Mouse (Mus musculus) brain, embryonic 14.5 days (tissue): Measurements from ENCODE around the gene Vmn1r42.

Source experiments
- CTCF ChIP-seq: fragments of 200-500 bp; IDR thresholded peaks from 2 replicates; pipeline ENCODE4 v1.5.1; 2012; ENCODE audit warnings: inconsistent platforms, mild to moderate bottlenecking, moderate library complexity, borderline replicate concordance; ENCODE audit not compliant: insufficient read depth, insufficient read length; ENCODE audit errors: extremely low read depth
- POLR2A ChIP-seq: fragments of 200-500 bp; IDR thresholded peaks from 2 replicates; pipeline ENCODE4 v1.6.1; 2012; ENCODE audit warnings: mild to moderate bottlenecking, inconsistent platforms, borderline replicate concordance; ENCODE audit not compliant: poor library complexity, insufficient read depth, insufficient read length, severe bottlenecking; ENCODE audit errors: extremely low read depth

DNA sequence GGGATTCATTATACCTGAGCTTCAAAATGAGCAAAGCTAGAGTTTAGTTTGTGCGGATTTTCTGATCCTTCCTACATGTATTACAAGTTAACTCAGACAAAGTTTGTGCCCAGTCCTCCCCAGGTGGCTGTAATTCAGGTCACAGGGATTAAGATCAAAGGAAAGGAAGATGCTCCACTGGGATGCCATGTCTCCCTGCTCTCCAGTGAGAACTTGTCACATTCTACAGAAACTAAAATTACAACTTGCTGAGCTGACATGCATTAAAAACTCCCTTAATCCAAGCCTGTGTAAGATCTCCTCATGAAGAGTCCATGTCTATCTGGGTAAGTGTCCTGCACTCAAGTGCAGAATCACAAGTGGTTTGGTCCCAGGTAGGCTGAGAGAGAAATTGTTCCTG lies 7.1 kb upstream of the Vmn1r42 start, which contains the start of gene Vmn1r44:
- TF ChIP-seq CTCF (no peak), POLR2A (no peak)
